Mouse (Mus musculus) right cerebral cortex, postnatal 25 days (tissue): Measurements from ENCODE around the gene Muc5ac.
A peak's percentile ranks its signal among the peaks of the same experiment; 100 is the strongest.
"Not testable (repeated sequence)": the region's sequence is repeated elsewhere in the genome, so short reads cannot be mapped to it uniquely, and the experiment has no call there.

Source experiments
- DNase-seq: peaks from one replicate; pipeline ENCODE4 v3.0.0; 2022

Gene Muc5ac

DNA sequence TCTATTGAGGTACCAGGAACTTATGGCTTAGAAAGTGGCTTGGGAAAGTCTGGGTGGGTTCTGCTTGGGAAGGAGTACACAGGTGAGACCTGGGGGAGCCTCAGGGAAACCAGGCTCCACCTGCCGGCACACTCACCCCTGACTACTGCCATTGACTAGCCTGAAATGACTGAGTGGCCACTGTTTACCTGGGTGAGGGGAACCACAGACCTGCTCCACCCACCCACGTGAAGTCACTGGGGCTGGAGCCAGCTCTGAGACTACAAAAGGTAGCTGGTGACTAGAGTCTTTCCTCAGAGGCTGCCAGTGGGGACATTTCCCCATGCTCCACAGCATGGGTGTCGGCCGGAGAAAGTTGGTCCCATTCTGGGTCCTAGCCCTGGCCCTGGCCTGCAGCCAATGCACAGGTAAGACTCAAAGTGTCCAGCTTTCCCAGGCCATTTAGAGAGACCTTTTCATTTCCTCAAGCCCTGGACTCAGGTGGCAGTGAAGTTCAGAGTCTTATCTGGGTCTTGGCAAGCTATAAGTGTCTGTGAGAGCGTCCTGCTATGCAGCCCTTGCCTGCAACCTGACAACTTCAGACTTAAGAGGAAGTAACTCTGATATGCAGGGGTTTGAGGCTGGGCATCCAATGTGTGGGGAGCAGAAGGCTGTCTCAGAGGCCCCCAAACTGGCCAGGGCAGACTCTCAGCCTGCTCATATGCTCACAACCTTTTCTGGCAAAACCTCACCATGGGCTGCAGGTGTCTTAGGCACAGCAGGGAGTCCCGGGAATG lies at the start of gene Muc5ac:
Muc5ac (plus strand) TSS at position 296 of the 776 bp plus-strand sequence.
- no peak for DNase-seq

DNA sequence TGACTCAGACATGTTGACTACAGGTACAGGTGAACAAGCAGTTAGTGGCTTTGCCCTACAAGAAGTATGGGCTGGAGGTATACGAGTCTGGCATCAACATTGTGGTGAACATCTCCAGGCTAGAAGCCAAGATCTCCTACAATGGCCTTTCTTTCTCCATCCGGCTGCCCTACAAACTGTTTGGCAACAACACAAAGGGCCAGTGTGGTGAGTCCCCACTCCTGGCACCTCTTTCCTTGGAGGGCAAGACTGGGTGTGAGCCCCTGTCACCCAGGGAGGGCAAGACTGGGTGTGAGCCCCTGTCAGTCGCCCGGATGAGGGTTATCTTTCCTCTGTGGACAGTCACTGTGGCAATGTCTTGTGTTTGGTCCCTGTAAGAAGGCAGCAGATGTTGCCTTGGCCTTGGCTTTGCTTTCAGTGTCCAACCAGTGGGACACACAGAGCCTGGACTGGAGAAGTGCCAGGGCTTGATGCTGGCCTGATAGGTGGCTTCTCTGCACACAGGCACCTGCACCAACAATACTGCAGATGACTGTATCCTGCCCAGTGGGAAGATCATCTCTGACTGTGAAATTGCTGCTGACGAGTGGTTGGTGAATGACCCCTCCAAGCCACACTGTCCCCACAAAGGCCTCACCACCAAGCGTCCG lies 41.2 kb upstream of the Muc5ac start:
- no peak for DNase-seq

DNA sequence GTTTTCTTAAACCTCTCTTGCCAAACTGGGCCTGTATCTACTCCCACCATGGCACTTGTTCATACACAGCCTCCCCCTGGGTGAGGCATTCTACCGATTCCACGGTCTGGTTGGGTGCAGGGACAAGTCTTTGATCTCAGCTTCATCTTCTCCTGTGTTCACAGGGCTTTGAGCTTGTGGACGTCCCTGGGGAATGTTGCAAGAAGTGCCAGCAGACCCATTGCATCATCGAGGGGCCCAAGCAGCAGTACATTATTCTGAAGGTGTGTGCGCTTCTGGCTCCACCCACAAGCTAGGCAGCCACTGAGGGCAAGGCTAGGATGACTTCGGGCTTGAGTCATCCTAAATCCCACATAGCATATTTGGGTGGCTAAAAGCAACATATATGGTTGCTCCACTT lies 36.3 kb upstream of the Muc5ac start:
- no peak for DNase-seq

DNA sequence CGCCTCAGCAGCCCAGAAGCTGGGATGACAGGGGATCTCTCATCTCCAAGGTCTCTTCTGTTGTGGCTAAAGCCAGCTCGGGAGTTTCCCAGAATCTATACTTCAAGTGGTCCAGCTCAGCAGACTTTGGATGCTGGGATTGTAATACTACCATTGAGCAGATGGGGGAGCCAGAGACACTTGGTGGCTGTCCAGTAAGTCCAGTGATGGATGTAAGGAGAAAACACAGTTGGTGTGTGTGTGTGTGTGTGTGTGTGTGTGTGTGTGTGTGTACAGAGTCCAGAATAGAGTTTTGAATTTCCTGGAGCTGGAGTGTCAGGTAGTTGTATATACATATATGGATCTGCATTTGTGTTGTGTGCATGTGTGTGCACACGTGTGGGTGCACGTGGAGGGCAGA lies 32.9 kb upstream of the Muc5ac start:
- DNase-seq = peak; percentile 70

DNA sequence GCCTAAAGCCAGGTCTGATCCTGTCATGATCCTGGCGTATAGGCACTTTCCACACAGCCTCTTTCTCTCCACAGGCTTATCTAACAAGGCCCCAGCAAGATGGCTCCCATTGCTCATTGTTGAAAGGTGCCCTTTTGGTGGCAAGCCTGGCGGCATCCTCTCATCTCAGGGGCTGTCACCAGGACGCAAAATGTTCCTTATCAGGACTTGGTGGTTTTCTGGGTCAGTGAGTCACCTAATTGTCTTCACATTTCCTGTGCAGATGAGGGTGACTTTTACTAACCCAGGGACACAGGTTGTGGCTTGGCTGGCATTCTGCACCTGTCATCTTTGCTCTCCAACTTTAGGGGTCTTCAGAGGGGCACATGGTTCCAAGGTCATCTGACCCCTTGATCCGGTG lies 30.5 kb upstream of the Muc5ac start:
- no peak for DNase-seq

DNA sequence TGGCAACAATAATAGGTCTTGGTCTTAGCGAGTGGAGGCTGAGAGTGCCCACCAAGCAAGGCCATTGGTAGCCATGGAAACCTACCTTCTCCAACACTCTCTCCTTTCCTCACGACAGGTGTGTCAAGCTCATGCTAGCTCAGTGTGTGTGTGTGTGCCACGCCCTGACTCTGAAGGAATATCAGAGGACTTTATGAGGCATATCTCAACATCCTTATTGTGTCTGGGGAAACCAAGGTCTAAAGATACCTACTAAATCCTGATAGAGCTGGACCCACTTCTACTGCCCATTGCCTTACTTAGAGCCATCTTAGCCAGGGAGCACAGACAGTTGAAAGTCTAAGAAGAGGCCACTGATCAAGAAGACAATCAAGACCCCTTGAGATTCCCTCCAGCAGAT lies 18.3 kb upstream of the Muc5ac start:
- DNase-seq = no peak

DNA sequence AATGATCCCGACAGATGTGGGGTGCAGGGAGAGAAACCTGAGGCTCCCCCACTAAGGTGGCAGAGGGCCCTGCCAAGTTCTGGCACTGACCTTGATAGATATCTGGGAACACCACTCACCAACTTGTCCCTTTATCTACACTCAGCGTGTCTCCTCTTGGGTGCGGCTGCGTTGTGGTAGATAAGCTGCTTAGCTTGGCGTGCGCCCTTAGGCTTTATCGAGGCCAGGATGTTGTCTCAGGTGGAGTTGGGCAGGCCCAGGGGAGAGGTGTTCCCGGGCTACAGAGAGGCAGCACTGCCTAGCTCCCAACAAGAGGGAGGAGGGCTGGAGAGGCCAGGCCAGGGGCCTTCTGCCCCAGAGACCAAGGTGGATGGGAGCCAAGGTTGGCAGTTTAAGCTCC lies 17.8 kb upstream of the Muc5ac start:
- DNase-seq = no peak

DNA sequence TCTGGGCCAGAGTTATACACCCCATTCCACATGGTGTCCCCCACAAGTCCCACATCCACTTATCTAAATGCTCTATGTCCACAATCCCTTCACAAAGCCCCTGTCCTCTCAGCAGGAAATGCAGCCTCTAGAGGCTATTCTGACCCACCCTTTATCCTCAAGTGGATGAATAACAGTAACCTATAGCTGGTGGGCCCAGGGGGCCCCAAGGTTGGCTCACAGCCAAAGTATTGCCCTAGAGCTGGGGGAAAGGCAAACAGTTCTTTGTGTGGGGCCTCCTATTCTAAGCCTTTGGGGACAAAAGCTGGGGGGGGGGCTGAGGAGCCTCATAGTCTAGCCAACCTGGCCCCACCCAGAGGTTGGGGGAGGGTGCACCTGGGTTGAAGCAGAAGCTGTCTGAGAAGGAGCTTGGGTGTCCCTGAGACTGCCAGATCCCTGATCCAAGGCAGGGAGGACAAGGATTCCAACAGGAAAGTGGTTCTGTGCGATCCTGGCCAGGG lies 16.7 kb upstream of the Muc5ac start:
- DNase-seq = no peak

DNA sequence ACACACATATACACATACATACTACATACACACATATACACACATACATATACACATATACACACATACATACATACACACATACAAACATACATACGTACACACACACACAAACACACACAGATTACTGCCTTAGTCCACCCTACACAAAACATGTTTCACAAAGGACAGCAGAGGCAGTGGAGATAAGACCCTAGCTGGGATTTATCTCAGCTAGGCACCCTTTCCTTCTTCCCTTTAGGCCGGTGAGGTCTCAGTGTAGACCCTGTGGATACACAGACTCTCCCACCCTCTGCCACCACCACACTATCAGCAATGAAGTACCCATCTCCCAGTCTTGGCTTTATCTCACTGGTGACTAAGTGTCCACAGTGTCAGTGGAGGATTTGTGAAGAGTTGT lies 13.9 kb upstream of the Muc5ac start:
- DNase-seq = no peak

DNA sequence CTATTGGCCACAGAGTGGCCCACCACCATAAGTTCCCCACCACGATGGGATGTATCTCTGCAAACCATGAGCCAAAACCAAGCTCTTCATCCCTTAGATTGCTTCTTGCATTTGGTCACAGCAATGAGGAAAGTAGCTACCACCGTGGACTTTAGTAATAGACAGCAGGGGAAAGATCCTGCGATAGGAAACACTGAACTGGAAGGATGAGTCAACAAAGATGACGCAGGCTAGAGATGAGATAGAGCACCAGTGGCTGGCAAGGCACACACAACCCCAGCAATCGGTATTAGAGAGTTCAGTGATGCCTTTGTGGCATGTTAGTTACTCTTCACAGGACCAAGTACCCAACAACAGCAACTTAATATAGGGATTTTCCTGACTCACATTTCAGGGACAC lies 12.6 kb upstream of the Muc5ac start:
- no peak for DNase-seq

DNA sequence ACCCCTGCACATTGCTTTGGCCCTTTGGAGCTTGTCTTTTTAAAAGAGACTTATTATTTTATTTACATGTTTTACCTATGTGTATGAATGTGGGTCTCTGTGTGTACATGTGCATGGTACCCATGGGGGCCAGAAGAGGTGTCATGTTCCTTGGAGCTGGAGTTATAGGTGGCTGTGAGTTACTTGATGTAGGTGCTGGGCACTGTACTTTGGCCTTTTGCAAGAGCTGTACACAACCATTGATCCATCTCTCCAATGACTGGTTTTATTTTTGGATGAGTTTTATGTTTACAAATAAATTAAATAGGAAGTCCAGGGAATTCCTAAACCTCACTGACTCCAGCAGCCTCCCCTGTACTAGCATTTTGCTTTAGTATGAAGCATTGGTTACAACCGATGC lies 5.5 kb downstream of the Muc5ac start:
- DNase-seq = no peak

DNA sequence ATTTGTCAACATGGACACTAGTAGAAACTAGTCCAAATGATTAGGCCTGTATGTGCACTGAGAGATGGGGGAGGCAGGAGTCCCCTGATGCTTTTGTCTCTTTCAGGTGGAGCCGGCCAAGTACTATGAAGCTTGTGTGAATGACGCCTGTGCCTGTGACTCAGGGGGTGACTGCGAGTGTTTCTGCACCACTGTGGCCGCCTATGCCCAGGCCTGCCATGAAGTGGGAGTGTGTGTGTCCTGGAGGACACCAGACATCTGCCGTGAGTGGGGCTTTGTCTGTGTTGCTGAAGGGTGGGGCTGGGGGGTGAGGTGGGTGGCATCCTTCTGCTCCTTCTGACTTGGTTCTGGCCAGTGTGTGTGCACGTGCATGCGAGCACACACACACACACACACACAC lies 14.4 kb downstream of the Muc5ac start:
- no peak for DNase-seq

DNA sequence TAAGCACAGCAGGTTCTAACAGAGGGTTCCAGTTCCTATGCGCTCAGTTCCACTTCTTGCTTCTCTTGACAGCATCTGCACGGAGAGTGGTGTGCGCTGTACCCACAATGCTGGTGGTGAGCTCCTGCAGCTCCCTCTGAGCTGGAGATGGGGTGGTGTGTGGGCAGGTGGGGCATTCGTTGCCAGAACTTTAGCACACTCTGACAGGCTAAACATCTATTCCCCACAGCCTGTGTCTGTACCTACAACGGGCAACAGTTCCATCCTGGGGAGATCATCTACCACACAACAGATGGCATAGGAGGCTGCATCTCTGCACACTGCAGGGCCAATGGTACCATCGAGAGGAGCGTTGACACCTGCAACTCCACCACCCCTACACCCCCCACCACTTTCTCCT lies 16.6 kb downstream of the Muc5ac start:
- DNase-seq = peak; percentile 70

DNA sequence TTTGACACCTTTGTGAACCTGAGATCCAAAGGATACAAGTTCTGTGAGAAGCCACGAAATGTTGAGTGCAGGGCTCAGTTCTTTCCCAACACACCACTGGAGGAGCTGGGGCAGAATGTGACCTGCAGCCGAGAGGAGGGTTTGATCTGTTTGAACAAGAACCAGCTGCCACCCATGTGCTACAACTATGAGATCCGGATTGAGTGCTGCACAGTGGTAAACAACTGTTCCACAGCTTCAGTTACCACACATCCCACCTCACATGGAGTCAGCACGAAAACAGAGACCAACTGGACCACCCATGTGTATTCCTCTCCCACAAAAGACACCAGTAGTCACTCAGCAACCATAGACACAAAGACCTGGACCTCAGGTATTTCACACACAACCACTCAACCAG lies 19.1 kb downstream of the Muc5ac start:
- not testable (repeated sequence) for DNase-seq

DNA sequence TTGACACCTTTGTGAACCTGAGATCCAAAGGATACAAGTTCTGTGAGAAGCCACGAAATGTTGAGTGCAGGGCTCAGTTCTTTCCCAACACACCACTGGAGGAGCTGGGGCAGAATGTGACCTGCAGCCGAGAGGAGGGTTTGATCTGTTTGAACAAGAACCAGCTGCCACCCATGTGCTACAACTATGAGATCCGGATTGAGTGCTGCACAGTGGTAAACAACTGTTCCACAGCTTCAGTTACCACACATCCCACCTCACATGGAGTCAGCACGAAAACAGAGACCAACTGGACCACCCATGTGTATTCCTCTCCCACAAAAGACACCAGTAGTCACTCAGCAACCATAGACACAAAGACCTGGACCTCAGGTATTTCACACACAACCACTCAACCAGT lies 21.2 kb downstream of the Muc5ac start:
- not testable (repeated sequence) for DNase-seq

DNA sequence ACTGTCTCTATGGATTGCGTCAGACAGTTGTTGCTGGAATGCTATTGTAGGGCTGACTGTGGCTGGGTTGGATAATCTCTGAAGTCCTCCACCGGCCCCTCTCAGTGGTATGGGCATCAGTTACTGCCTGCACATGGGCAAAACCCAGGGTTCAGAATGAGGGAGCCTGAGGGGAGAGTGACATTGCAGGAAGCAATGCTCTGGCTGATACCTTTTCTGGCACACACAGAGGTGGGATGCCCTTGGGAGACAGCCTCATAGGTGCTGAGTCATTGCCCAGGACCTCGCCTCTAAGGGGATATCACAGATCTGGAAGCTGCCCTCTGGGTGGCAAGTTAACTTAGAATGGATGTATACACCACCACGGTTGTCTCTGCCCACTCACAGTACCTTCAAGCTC lies 24.5 kb downstream of the Muc5ac start:
- no peak for DNase-seq

DNA sequence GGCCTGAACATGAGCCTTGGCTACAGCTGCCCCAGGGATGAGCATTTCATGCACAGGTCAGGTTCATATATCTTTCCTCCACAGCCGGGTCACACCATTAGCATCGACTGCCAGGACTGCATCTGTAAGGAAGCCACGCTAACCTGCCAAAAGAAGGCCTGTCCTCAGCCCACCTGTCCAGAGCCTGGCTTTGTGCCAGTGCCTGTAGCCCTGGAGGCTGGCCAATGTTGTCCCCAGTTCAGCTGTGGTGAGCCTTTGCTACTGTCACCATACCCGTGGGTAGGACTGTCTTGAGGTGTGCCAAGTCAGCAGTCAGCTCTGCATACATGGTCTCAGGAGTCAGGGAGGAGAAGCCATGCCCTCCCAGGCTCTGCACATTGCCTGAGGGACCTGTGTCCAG lies 26.6 kb downstream of the Muc5ac start:
- DNase-seq = no peak

DNA sequence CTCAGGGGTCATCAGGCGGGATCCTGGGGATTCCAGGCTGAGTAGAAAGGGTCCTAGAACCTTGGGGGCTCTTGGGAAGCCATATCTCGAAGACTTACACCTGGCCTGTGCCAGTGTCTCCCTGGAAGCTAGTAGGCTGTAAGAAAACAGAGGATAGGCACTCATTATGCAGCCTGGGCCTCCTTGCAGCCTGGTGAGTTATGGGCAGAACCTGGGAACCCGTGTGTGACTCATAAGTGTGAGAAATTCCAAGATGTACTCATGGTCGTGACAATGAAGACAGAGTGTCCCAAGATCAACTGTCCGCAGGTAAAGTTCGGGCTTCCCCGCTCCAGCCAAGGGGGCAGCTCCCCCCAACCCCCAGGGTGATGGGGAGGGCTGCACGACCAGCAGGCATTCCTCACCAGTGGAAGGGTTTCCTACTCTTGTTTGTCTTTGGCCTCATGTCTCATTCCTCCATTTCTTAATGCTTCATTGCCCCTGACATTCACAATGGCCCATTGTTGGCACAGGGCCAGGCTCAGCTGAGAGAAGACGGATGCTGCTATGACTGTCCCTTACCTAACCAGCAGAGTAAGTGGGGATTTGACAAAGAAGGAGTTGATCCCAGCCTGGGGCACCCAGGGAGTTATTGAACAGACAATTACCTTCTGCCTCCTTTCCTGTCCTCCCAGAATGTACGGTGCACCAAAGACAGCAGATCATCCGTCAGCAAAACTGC lies 28.7 kb downstream of the Muc5ac start:
- no peak for DNase-seq

DNA sequence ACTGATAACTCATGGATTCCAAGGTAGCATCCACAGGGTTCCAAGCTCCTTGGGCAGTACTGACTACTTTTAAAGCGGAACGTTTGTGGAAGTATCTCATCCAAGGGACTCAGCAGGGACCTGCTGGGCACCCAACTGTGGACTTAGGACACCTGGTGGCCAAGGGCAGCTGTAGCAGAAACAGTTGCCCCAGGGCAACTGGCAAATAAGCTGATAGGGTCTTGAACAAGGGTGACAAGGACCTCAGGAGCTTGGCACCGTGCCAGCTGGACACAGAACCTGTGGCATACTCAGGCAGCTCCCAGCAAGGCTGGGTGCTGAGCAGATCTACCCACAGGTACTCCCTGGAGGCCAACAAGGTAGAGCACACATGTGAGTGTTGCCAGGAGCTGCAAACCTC lies 29.5 kb downstream of the Muc5ac start:
- DNase-seq = no peak

DNA sequence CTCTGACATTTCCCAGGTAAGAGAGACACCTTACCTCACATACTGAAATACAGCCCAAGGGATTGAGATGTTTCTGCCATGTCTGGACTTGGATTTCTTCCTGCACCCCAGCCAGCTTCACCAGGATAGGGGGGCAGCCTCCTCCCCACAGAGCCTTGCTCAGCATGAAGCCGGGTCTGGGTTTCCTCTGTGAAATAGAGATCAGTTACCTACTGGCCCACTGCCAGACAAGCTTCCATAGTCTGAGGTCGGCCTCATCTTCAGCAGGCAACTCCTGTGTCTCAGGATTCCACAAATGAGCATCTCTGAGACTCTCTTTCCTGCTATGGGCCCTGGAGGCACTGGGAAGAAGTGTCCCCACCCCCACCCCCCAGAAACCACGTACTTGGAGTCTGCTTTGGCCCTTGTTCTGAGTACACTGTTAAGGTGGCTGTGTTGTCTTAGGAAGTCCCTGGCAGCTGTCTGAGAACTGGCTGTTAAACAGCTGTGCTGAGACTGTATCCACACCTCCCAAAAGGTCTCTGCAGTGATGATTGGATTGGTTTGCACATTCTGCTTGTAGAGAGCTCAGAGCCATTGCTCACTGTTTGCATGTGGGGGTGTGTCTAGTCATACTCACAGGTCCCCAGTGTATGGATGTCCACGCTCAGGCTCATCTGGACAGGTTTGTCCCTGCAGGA lies 34.0 kb downstream of the Muc5ac start:
- DNase-seq = no peak

DNA sequence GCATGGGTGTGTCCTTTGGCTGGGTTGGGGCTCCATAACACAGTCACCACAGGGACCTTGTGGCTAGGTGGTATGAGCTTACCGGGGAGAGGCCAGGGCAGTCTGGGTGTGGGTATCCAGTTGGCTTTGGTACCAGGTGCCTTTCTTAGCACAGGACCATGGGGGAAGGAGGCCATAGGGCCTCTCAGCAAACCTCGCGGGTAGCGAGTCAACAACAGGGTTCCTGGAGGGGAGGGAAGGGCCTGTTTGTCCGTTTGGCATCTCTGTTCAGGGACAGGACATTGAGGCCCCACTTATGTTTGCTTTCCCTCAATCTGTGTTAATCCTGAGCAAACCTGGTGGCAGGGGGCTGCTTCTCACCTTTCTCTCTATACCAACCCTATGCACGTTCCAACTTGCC lies 34.9 kb downstream of the Muc5ac start:
- no peak for DNase-seq

DNA sequence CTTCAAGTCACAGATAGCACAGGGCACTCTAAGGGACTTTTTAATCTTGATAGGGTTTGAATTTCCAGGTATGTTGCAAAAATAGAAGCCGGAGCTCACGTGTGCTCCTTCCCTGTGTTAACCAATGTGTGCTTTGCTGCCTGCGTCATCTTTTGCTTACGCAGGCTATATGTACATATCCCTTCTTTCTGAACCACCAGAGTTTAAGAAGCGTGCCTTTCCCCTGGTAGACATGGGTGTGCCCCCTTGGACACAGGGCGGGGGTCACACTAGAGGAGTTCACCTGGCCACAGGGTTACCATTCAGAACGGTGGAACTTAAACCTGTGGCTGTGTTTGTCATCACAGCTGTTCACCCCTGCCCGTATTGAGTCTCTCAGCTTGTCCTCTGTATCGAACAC lies 35.6 kb downstream of the Muc5ac start:
- no peak for DNase-seq

DNA sequence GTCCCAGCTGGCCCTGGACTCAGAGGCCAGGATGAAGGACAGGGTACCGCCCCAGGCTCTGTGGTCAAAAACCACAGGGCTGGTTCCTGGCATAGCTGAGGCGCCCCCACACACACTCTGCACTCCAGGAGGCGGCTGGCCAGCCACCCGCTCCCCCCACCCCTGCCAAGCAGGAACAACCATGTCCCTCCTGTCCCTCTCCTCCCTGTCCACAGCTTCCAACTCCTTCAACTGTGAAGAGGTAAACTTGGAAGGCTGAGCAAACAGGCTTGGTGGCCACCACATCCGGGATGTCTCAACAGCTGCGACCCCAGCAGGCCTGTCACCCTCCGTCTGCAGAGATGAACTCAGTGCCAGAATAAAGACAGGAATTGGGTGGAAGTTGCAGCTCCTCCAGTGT lies 47.2 kb downstream of the Muc5ac start:
- DNase-seq = no peak
